Mouse (Mus musculus): ENCODE measurements around the gene Mrpl24. TPM values are rescaled to one million over a fixed set of nuclear protein-coding genes. Genes with fewer than 3 reads are reported as not detected.

Gene Mrpl24
- total RNA-seq, 4 experiments from 2014 or later: 73.5 to 80.6 (median 77.1) TPM

Other genes starting within 250 kb of the Mrpl24 start
- gene Lrrc71, start 170.9 kb upstream of the Mrpl24 start, total RNA-seq (2022): under 1 TPM in 3 of 4 experiments, not detected in 1; 0.09 to 0.31 (median 0.13) TPM
- under 1 TPM in 3 of 4 experiments, not detected in 1; 0.16 to 0.30 (median 0.19) TPM for gene Ntrk1, start 124.3 kb upstream of the Mrpl24 start, total RNA-seq (2022)
- not detected for gene Insrr, start 122.6 kb upstream of the Mrpl24 start, total RNA-seq (2022)
- 10 to 100 TPM; 14.0 to 19.9 (median 15.4) TPM for gene Pear1, start 95.2 kb upstream of the Mrpl24 start, total RNA-seq (2022)
- gene Sh2d2a, start 72.8 kb upstream of the Mrpl24 start, total RNA-seq (2022): under 1 TPM in 2 of 4 experiments, not detected in 2; 0.06 to 0.16 TPM
- 10 to 100 TPM; 40.7 to 49.8 (median 45.6) TPM for gene Prcc, start 33.9 kb upstream of the Mrpl24 start, total RNA-seq (2022)
- gene Hdgf, start 13.2 kb upstream of the Mrpl24 start, total RNA-seq (2022): 100 to 1,000 TPM; 109 to 118 (median 117) TPM
- gene Isg20l2, start 10.8 kb downstream of the Mrpl24 start, total RNA-seq (2022): 1 to 10 TPM; 9.0 to 9.8 (median 9.7) TPM
- 1 to 10 TPM; 4.6 to 6.7 (median 5.3) TPM for gene Rrnad1, start 11.2 kb downstream of the Mrpl24 start, total RNA-seq (2022)
- not detected for gene Crabp2, start 29.2 kb downstream of the Mrpl24 start, total RNA-seq (2022)
- 10 to 100 TPM; 10.1 to 25.1 (median 18.9) TPM for gene Nes, start 51.6 kb downstream of the Mrpl24 start, total RNA-seq (2022)
- under 1 TPM in 3 of 4 experiments, not detected in 1; 0.09 to 0.69 (median 0.27) TPM for gene Bcan, start 80.7 kb downstream of the Mrpl24 start, total RNA-seq (2022)
- gene Hapln2, start 108.1 kb downstream of the Mrpl24 start, total RNA-seq (2022): not detected
- 10 to 100 TPM in 3 of 4 experiments, 1 to 10 TPM in 1; 9.8 to 11.7 (median 10.8) TPM for gene Gpatch4, start 123.6 kb downstream of the Mrpl24 start, total RNA-seq (2022)
- gene Naxe, start 139.0 kb downstream of the Mrpl24 start, total RNA-seq (2022): 100 to 1,000 TPM in 1 of 4 experiments, 10 to 100 TPM in 3; 94.4 to 103 (median 96.3) TPM
- gene Ttc24, start 158.8 kb downstream of the Mrpl24 start, total RNA-seq (2022): not detected
- gene Iqgap3, start 162.5 kb downstream of the Mrpl24 start, total RNA-seq (2022): under 1 TPM; 0.22 to 0.80 (median 0.45) TPM
- 100 to 1,000 TPM; 125 to 139 (median 131) TPM for gene Mef2d, start 222.9 kb downstream of the Mrpl24 start, total RNA-seq (2022)

Measured in heart, adult 8-10 months (tissue).